Mouse (Mus musculus) cortical plate, adult 2 months (tissue): ENCODE results near the gene Ptprt.

ENCODE experiments used
- CTCF ChIP-seq: fragments of 200-500 bp; IDR thresholded peaks from 2 replicates; pipeline ENCODE4 v1.5.1; 2011; ENCODE audit warnings: mild to moderate bottlenecking, control low read depth, low read length; ENCODE audit not compliant: insufficient read depth; ENCODE audit errors: extremely low read depth
- POLR2A ChIP-seq: fragments of 200-500 bp; IDR thresholded peaks from 2 replicates; pipeline ENCODE4 v1.6.1; 2011; ENCODE audit warnings: mild to moderate bottlenecking, low read length, control low read depth; ENCODE audit not compliant: insufficient read depth; ENCODE audit errors: extremely low read depth

GRCm38 (mm10) chr2:162507664-162508063 is 153.3 kb downstream of the Ptprt start:
- no peak for TF ChIP-seq POLR2A
- TF ChIP-seq CTCF = no peak
